Mouse (Mus musculus) bone marrow macrophage, adult 2 months (primary cell): ENCODE measurements around the gene Tmem80. TPM values are rescaled to one million over a fixed set of nuclear protein-coding genes. Genes with fewer than 3 reads are reported as not detected.

Source experiments
- H3K27ac ChIP-seq: 2 replicates; pipeline ENCODE4 v1.5.1; 2012; ENCODE audit warnings: low read depth, low read length; ENCODE audit not compliant: insufficient read depth
- H3K4me1 ChIP-seq: 2 replicates; pipeline ENCODE4 v1.6.1; 2012; ENCODE audit warnings: low read length; ENCODE audit not compliant: control insufficient read depth, insufficient read depth
- H3K4me3 ChIP-seq: 2 replicates; pipeline ENCODE4 v1.5.1; 2012; ENCODE audit warnings: mild to moderate bottlenecking, low read length, moderate library complexity; ENCODE audit not compliant: insufficient read depth
- CTCF ChIP-seq: IDR thresholded peaks from 2 replicates; pipeline ENCODE4 v1.5.1; 2012; ENCODE audit warnings: low read depth, mild to moderate bottlenecking, low read length, moderate library complexity
- POLR2A ChIP-seq: IDR thresholded peaks from 2 replicates; pipeline ENCODE4 v1.6.1; 2012; ENCODE audit warnings: mild to moderate bottlenecking, low read depth, low read length, borderline replicate concordance
- polyA plus RNA-seq: library from polyadenylated mRNA; stranded (reverse); fragments of >200 nt; gene quantifications from 2 replicates; pipeline ENCODE4 v1.2.4, GENCODE M21; 2012; ENCODE audit not compliant: missing spikeins, insufficient read depth, insufficient read length

Tmem80 gene
- polyA plus RNA-seq, 1 experiment = 29.8 TPM

GRCm38 (mm10) chr7:141338576-141339131 is 11.1 kb downstream of the Tmem80 start, which contains the start of gene Eps8l2:
Eps8l2 (plus strand) TSS chr7:141338880.
- TF ChIP-seq POLR2A = no peak
- TF ChIP-seq CTCF = no peak
- H3K4me3 ChIP-seq = no peak within 1 kb of the TSS
- no peak within 1 kb of the TSS for H3K27ac ChIP-seq
- no peaks in the 10 kb centered on the region for H3K4me1 ChIP-seq

DNA sequence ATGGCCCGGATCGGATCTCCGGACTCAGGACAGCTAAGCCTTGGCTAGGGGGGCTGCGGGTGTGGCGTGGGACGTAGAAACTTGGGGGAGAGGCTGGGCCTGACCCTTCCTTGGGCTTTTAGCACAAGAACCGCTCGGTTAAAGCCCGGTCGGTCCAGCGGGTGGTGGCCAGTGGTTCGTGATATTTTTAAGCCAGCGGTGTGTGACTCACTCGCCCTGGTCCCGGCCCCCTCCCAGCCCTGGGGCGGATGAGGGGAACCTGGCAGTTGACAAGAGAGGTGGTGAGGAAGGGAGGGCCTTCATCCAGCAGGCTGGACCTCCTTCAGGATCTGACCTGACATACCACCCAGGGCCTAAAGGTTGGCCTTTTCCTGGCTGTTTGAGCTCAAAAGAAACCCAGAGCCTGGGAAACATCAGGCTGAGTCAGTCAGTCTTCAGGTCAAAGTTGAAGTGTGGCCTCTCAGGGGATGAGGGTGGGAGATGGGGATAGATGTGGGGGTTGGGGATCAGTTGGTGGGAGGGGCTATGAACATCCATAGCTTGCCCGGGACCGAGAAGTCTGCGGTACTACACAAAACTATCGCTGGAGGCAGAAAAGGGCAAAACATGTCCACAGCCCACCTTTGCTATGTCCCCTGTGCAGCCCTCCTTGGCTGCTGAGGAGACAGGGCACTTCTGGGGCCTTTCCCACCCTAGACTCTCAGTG is 11.8 kb downstream of the Tmem80 start:
- TF ChIP-seq POLR2A (no peak), CTCF (no peak)
- H3K4me1 ChIP-seq = no peaks in the 10 kb centered on the region
- no peak overlapping the region for H3K27ac ChIP-seq

GRCm38 (mm10) chr7:141340023-141340422 is 12.5 kb downstream of the Tmem80 start:
- H3K4me1 ChIP-seq = no peaks in the 10 kb centered on the region
- no peak overlapping the region for H3K4me3 ChIP-seq
- TF ChIP-seq CTCF (no peak), POLR2A (no peak)
- H3K27ac ChIP-seq = no peak overlapping the region

More for the DNA sequence above, 11.8 kb downstream of the Tmem80 start:
- H3K4me3 ChIP-seq = no peak overlapping the region

- Histone ChIP-seq H3K27ac (no peak overlapping the region), H3K4me3 (no peak overlapping the region), H3K4me1 (no peaks in the 10 kb centered on the region)
- TF ChIP-seq CTCF (no peak), POLR2A (no peak)
Observed at GRCm38 (mm10) chr7:141340476-141340875, 12.9 kb downstream of the Tmem80 start.

DNA sequence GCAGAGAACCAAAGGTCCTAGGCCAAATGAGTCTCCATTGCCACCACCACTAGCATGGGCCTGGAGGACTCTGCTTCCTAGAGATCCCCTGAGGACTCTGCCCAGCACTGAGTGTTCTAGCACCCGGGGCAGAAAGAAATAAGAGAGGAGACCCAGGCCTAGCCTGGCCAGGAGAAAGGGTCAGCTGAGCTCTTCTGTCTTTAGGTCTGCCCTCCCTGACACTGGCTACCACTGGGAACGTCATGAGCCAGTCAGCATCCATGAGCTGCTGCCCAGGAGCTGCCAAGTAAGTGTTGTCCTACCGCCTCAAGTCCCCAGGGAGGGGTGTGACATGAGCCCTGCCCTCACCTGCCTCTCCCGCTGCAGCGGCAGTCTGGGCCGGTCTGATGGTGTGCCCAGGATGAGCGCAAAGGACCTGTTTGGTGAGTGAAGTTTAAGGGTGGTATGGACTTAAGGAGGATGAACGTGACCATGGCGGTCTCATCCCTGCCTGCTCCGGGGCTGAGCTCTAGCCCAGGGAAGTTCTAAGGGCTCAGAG is 14.2 kb downstream of the Tmem80 start:
- no peak overlapping the region for H3K4me3 ChIP-seq
- no peaks in the 10 kb centered on the region for H3K4me1 ChIP-seq
- no peak for TF ChIP-seq CTCF
- H3K27ac ChIP-seq = no peak overlapping the region

DNA sequence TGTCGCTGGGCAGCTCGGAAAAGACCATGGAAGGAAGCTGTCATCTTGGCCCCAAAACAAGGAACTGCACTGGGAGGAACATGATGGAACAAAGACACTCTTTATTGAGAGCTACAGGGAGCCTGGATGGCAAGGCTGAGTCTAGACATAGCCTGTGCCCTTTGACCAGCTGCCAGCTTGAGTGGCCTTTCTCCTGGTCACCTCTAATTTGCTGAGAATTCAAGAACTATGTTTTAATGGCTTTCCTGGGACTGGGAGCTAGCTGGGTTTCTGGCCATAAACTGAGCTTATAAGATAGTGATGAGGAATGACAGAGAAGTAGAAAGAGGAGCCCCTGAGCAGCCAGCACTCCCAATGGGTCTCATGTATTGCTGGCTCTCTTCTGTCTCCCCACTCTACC is 15.7 kb downstream of the Tmem80 start:
- no peak for TF ChIP-seq CTCF
- TF ChIP-seq POLR2A = no peak
- H3K4me3 ChIP-seq = no peak overlapping the region
- H3K27ac ChIP-seq = no peak overlapping the region
- H3K4me1 ChIP-seq = no peaks in the 10 kb centered on the region

DNA sequence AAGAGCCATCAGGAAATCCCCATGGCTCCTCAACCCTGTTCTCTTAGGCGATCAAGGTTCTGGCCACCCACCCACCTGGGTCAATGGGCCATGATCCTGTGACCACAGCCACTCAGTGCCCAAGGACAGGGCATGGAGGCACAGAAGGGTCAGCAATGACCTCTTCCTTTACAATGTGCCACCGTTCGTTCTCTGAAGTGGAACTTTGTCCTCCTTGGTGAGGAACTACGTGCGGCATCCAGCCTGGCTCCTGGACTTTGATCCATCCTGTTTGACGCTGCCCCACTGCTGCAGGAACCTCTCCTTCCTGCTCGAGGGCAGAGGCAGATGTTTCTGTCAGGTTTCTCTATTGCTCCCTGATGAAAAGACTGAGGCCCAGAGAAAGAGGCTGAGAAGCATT is 16.2 kb downstream of the Tmem80 start:
- Histone ChIP-seq H3K27ac (no peak overlapping the region), H3K4me1 (no peaks in the 10 kb centered on the region), H3K4me3 (no peak overlapping the region)
- no peak for TF ChIP-seq CTCF
- no peak for TF ChIP-seq POLR2A

GRCm38 (mm10) chr7:141344787-141345186 is 17.2 kb downstream of the Tmem80 start:
- Histone ChIP-seq H3K4me3 (no peak overlapping the region), H3K4me1 (no peaks in the 10 kb centered on the region), H3K27ac (no peak overlapping the region)
- no peak for TF ChIP-seq CTCF
- no peak for TF ChIP-seq POLR2A

DNA sequence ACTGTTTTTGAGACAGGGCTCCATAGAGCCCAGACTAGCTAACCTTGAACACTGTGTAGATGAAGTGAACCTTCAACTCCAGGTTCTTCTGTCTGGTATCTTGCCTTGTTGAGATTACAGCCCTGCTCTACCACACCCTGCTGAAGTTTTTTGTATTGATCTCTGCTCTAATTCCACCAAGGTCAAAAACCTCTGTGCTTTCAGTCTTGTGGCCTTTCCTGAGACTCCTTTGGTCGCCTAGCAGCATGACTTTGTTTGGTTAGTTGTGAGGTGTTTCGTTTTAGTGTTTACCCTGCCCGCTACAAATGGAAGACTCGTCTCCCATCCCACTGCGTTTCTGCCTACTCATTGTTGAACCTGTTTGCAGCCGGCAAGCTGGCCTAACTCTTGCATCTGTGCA is 23.5 kb downstream of the Tmem80 start:
- no peak for TF ChIP-seq POLR2A
- TF ChIP-seq CTCF = no peak
- H3K27ac ChIP-seq = no peak overlapping the region
- H3K4me1 ChIP-seq = no peaks in the 10 kb centered on the region
- no peak overlapping the region for H3K4me3 ChIP-seq

GRCm38 (mm10) chr7:141355051-141355450 is 27.5 kb downstream of the Tmem80 start:
- TF ChIP-seq POLR2A (no peak), CTCF (no peak)
- Histone ChIP-seq H3K27ac (no peak overlapping the region), H3K4me3 (no peak overlapping the region), H3K4me1 (peaks cover 3% of the 10 kb centered on the region; the same call in 1 of the 2 replicates)
